28 mouse cellular contexts compared by ENCODE assay signal in genomic region chr7:3399937-3400336, GRCm38 (mm10). TPM values are rescaled to one million over a fixed set of nuclear protein-coding genes. Genes with fewer than 3 reads are reported as not detected.
DNase-seq lines count a peak whose midpoint lies in the region; ATAC-seq lines count a peak whose summit lies in the region.
"Had no signal": no experiment of that assay in that cellular context is flagged by ENCODE, and none has a peak within 500 bp of the region (broad histone marks: within the 10 kb centered on the region; RNA-seq: fewer than 3 reads in every experiment).

No protein-coding gene starts in this region.

- no peak overlapping the region for H3K4me3 ChIP-seq in hindbrain, embryonic 12.5 days
- H3K4me3 ChIP-seq: embryonic facial prominence, embryonic 12.5 days; embryonic facial prominence, embryonic 15.5 days; gastrocnemius, adult 2 months; heart, adult 2 months; heart, embryonic 10.5 days; heart, embryonic 13.5 days; hindbrain, embryonic 10.5 days had no signal

- no peak overlapping the region for H3K4me2 ChIP-seq in hindbrain, embryonic 12.5 days (replicated peaks)
- H3K4me2 ChIP-seq: embryonic facial prominence, embryonic 12.5 days; embryonic facial prominence, embryonic 15.5 days; heart, embryonic 13.5 days; hindbrain, embryonic 14.5 days had no signal

- H3K36me3 ChIP-seq in hindbrain, embryonic 12.5 days, result peaks cover 6% of the 10 kb centered on the region; the same call in 1 of the 2 replicates
- H3K36me3 ChIP-seq: embryonic facial prominence, embryonic 12.5 days; embryonic facial prominence, embryonic 15.5 days; heart, embryonic 10.5 days; heart, embryonic 13.5 days had no signal

- no peak overlapping the region for H3K27ac ChIP-seq in hindbrain, embryonic 12.5 days
- H3K27ac ChIP-seq: embryonic facial prominence, embryonic 12.5 days; embryonic facial prominence, embryonic 15.5 days; gastrocnemius, adult 2 months; heart, adult 2 months; heart, embryonic 10.5 days; heart, embryonic 13.5 days; hindbrain, embryonic 10.5 days; hindbrain, embryonic 14.5 days; hindbrain, postnatal 0 days had no signal

- no peaks in the 10 kb centered on the region for H3K27me3 ChIP-seq in hindbrain, embryonic 12.5 days
- H3K27me3 ChIP-seq: embryonic facial prominence, embryonic 12.5 days; embryonic facial prominence, embryonic 15.5 days; heart, embryonic 13.5 days had no signal

- H3K9me3 ChIP-seq in hindbrain, embryonic 12.5 days (replicated peaks), result no peaks in the 10 kb centered on the region
- H3K9me3 ChIP-seq: embryonic facial prominence, embryonic 12.5 days; embryonic facial prominence, embryonic 15.5 days; heart, embryonic 10.5 days; heart, embryonic 13.5 days; hindbrain, embryonic 10.5 days had no signal

- peak; percentile 82 for ATAC-seq in granulocyte monocyte progenitor cell, adult 5-6 weeks (replicated peaks; ENCODE audit: poor library complexity, severe bottlenecking)
- ATAC-seq in megakaryocyte progenitor cell, adult 5-6 weeks (replicated peaks; ENCODE audit: poor library complexity), result peak; percentile 34; the same call in 1 of the 2 replicates
- ATAC-seq in hindbrain, embryonic 12.5 days (ENCODE audit: low FRiP score), result no peak
- ATAC-seq: activated CD4-positive, CD25-positive, alpha-beta regulatory T cell, adult 4 months; forebrain, embryonic 14.5 days; forebrain, postnatal 0 days; hindbrain, postnatal 0 days; intestine, postnatal 0 days had no signal

- no peak overlapping the region for H3K9ac ChIP-seq in hindbrain, embryonic 12.5 days
- H3K9ac ChIP-seq: embryonic facial prominence, embryonic 12.5 days; embryonic facial prominence, embryonic 15.5 days; forebrain, postnatal 0 days; heart, embryonic 13.5 days; hindbrain, embryonic 14.5 days had no signal

- DNase-seq in MEL-GATA-1-ER (ENCODE audit: extremely low read depth, low read depth) (peak; percentile 26), MN1 (ENCODE audit: low spot score) (no peak)
- no peak for DNase-seq in ovary, postnatal 10 days (ENCODE audit: low spot score)
- DNase-seq: adrenal gland, adult 8-10 months; adrenal gland, postnatal 25 days; cerebellum, adult 18-20 months; cerebellum, adult 9-10 months; cerebellum, postnatal 14 days; forebrain, postnatal 0 days; gastrocnemius, adult 2 months; gastrocnemius, postnatal 25 days; heart, adult 2 months had no signal

- peaks cover 10% of the 10 kb centered on the region for H3K4me1 ChIP-seq in hindbrain, embryonic 12.5 days
- H3K4me1 ChIP-seq: embryonic facial prominence, embryonic 12.5 days; embryonic facial prominence, embryonic 15.5 days; heart, embryonic 10.5 days; heart, embryonic 13.5 days had no signal

RNA-seq across cellular contexts. Expression of gene Cacng8, which starts 9.5 kb away (rescaled TPM):
- total RNA-seq in granulocyte monocyte progenitor cell, adult 5-6 weeks (2014; fragmentation: Nextera tagmentation), result 1.9 TPM in 1 of 2 replicates, not detected in the other
- total RNA-seq in granulocyte monocyte progenitor cell, adult 5-6 weeks (2017), result not detected in 2 replicates
- not detected in 2 replicates for total RNA-seq in megakaryocyte progenitor cell, adult 5-6 weeks (2015)
- total RNA-seq in megakaryocyte progenitor cell, adult 5-6 weeks (2017), result not detected in 2 replicates
- 7.9 and 8.6 TPM in 2 replicates for polyA plus RNA-seq in hindbrain, embryonic 12.5 days (2016; fragmentation: Nextera tagmentation; extraction: Ambion mirVana)
- total RNA-seq: gastrocnemius, adult 2 months; gastrocnemius, postnatal 25 days; heart, adult 2 months; heart, postnatal 25 days had no signal
- polyA plus RNA-seq: activated CD4-positive, CD25-positive, alpha-beta regulatory T cell, adult 4 months; heart, adult 2 months had no signal

RNA-seq across cellular contexts. Expression of gene Cacng6, which starts 24.1 kb away (rescaled TPM):
- total RNA-seq in granulocyte monocyte progenitor cell, adult 5-6 weeks (2014; fragmentation: Nextera tagmentation), result not detected in 2 replicates
- total RNA-seq in granulocyte monocyte progenitor cell, adult 5-6 weeks (2017), result not detected in 2 replicates
- not detected in 2 replicates for total RNA-seq in megakaryocyte progenitor cell, adult 5-6 weeks (2015)
- total RNA-seq in megakaryocyte progenitor cell, adult 5-6 weeks (2017), result not detected in 2 replicates
- polyA plus RNA-seq in hindbrain, embryonic 12.5 days (2016; fragmentation: Nextera tagmentation; extraction: Ambion mirVana), result 0.27 and 1.4 TPM in 2 replicates
- total RNA-seq: adrenal gland, postnatal 25 days; hindbrain, postnatal 0 days had no signal
- polyA plus RNA-seq: activated CD4-positive, CD25-positive, alpha-beta regulatory T cell, adult 4 months; gonadal fat pad, adult 2 months; hindbrain, embryonic 10.5 days; hindbrain, embryonic 14.5 days; intestine, embryonic 14.5 days had no signal
